ENCODE assay signal across 8 mouse cellular contexts in genomic region chr19:16435531-16436231, GRCm38 (mm10). TPM values are rescaled to one million over a fixed set of nuclear protein-coding genes. Genes with fewer than 3 reads are reported as not detected.
DNase-seq lines count a peak whose midpoint lies in the region; ATAC-seq and TF ChIP-seq lines count a peak whose summit lies in the region.

Gene Gna14 (plus strand): TSS chr19:16435762.

- peak within 1 kb of the TSS; percentile 24; the same call in 1 of the 2 replicates for H3K27ac ChIP-seq in intestine, postnatal 0 days (ENCODE audit: low read depth, low read length)
- H3K27ac ChIP-seq in liver, embryonic 11.5 days (ENCODE audit: low read depth, low read length), result no peak within 1 kb of the TSS

- peaks cover 3% of the 10 kb centered on the region; the same call in 1 of the 2 replicates for H3K4me1 ChIP-seq in intestine, postnatal 0 days (replicated peaks; ENCODE audit: control insufficient read depth, insufficient read depth, low read length)
- H3K4me1 ChIP-seq in liver, embryonic 11.5 days (replicated peaks; ENCODE audit: control insufficient read depth, insufficient read depth, low read length), result peaks cover 21% of the 10 kb centered on the region

- 2% methylated on average over 27 of the region's 27 CpGs for WGBS in intestine, postnatal 0 days
- WGBS in liver, embryonic 11.5 days, result 2% methylated on average over 27 of the region's 27 CpGs

- H3K27me3 ChIP-seq in intestine, postnatal 0 days (replicated peaks; ENCODE audit: control insufficient read depth, insufficient read depth, low read length), result peaks cover 13% of the 10 kb centered on the region; the same call in 1 of the 2 replicates
- peaks cover 15% of the 10 kb centered on the region for H3K27me3 ChIP-seq in liver, embryonic 11.5 days (replicated peaks; ENCODE audit: control insufficient read depth, insufficient read depth, low read length)

- peak within 1 kb of the TSS; percentile 51 for H3K4me3 ChIP-seq in intestine, postnatal 0 days (ENCODE audit: low read depth, low read length)
- peak within 1 kb of the TSS; percentile 58 for H3K4me3 ChIP-seq in liver, embryonic 11.5 days (ENCODE audit: low read depth, low read length)

- peak; percentile 50 for DNase-seq in layer of hippocampus, adult 11-12 months (ENCODE audit: low spot score)
- no peak for DNase-seq in layer of hippocampus, adult 8-10 months (ENCODE audit: low spot score in 2 of 2)
- DNase-seq in embryo, embryonic 9.5 days (ENCODE audit: extremely low spot score), result peak; percentile 84
- peak; percentile 36 for DNase-seq in gonadal fat pad, adult 2 months (ENCODE audit: low read depth)
- DNase-seq in liver, embryonic 11.5 days (ENCODE audit: low spot score), result peak; percentile 79
- DNase-seq in monocyte, adult 2 months (ENCODE audit: low read depth in 1 of 2, low spot score in 2 of 2), result peak; percentile 10 to 18
- peak; percentile 70 to 83 for DNase-seq in spleen, postnatal 4 days (ENCODE audit: low spot score in 2 of 2)

- peak within 1 kb of the TSS; percentile 19; the same call in 1 of the 2 replicates for H3K9ac ChIP-seq in intestine, postnatal 0 days (ENCODE audit: low read depth, low read length)
- H3K9ac ChIP-seq in liver, embryonic 11.5 days (ENCODE audit: low read depth, low read length), result peak within 1 kb of the TSS; percentile 44

- H3K36me3 ChIP-seq in intestine, postnatal 0 days (ENCODE audit: control insufficient read depth, insufficient read depth), result no peaks in the 10 kb centered on the region
- H3K36me3 ChIP-seq in liver, embryonic 11.5 days (ENCODE audit: control insufficient read depth, insufficient read depth, low read length), result no peaks in the 10 kb centered on the region

- H3K9me3 ChIP-seq in intestine, postnatal 0 days (ENCODE audit: control insufficient read depth), result no peaks in the 10 kb centered on the region
- no peaks in the 10 kb centered on the region for H3K9me3 ChIP-seq in liver, embryonic 11.5 days (ENCODE audit: control insufficient read depth, low read length)

- ATAC-seq in intestine, postnatal 0 days, result peak; percentile 52; the same call in 1 of the 2 replicates
- ATAC-seq in liver, embryonic 11.5 days (replicated peaks; ENCODE audit: low FRiP score), result peak; percentile 72

- peak within 1 kb of the TSS; percentile 88 for H3K4me2 ChIP-seq in intestine, postnatal 0 days (replicated peaks; ENCODE audit: low read depth)
- peak within 1 kb of the TSS; percentile 96 for H3K4me2 ChIP-seq in liver, embryonic 11.5 days

- TF ChIP-seq CTCF in intestine, postnatal 0 days (IDR thresholded peaks at IDR 0.05; ENCODE audit: low read depth), result peak; percentile 82

RNA-seq across cellular contexts. Expression of gene Gna14, which starts in this region (rescaled TPM):
- 1 to 10 TPM; 1.3 to 2.3 (median 1.6) TPM for total RNA-seq in layer of hippocampus, adult 8-10 months (2022)
- polyA plus RNA-seq in gonadal fat pad, adult 2 months (2012; rRNA removed), result 2.1 and 3.2 TPM in 2 replicates
- polyA plus RNA-seq in intestine, postnatal 0 days (2015; fragmentation: Nextera tagmentation; extraction: Ambion mirVana), result 2.9 and 4.8 TPM in 2 replicates
- polyA plus RNA-seq in liver, embryonic 11.5 days (2014; fragmentation: Nextera tagmentation; extraction: Ambion mirVana), result 4.0 and 4.2 TPM in 2 replicates

Comparison
In these comparisons a context has a peak if more than half of its experiments do, and no peak if none do; other contexts are left out.
1. DNase-seq: peak in layer of hippocampus, adult 11-12 months (single experiment), embryo, embryonic 9.5 days (single experiment), gonadal fat pad, adult 2 months (single experiment), liver, embryonic 11.5 days (single experiment), monocyte, adult 2 months (2 of 2) and spleen, postnatal 4 days (2 of 2); none in layer of hippocampus, adult 8-10 months (0 of 2).